Mouse (Mus musculus) MEL (cell line): ENCODE measurements around the gene Rsph3a. TPM values are rescaled to one million over a fixed set of nuclear protein-coding genes. Genes with fewer than 3 reads are reported as not detected.

Source experiments
- DNase-seq: peaks from one replicate; pipeline ENCODE4 v3.0.0; 2011; ENCODE audit warnings: low read depth, low spot score
- H3K27ac ChIP-seq: 2 replicates; pipeline ENCODE4 v1.5.1; 2012; ENCODE audit warnings: low read depth, mild to moderate bottlenecking, control low read depth, low read length, moderate library complexity; ENCODE audit not compliant: control insufficient read depth
- H3K27me3 ChIP-seq, 2 experiments: fragments of 150-350 bp in 1 of 2; sonication (generic) in 1 of 2; 2 replicates each; pipeline ENCODE4 v1.6.1; 2012; ENCODE audit warnings: low read length in 2 of 2, mild to moderate bottlenecking in 2 of 2, improper control_type of control experiment in 1 of 2, moderate library complexity in 1 of 2; ENCODE audit not compliant: insufficient read depth in 2 of 2, control insufficient read depth in 1 of 2
- H3K36me3 ChIP-seq, 2 experiments: 2 replicates each; pipeline ENCODE4 v1.6.1; 2012 to 2014; ENCODE audit warnings: low read length in 2 of 2, improper control_type of control experiment in 1 of 2, inconsistent platforms in 1 of 2, mild to moderate bottlenecking in 1 of 2; ENCODE audit not compliant: insufficient read depth in 2 of 2, control insufficient read depth in 1 of 2
- H3K4me1 ChIP-seq, 2 experiments: fragments of 150-350 bp in 1 of 2; sonication (generic) in 1 of 2; 2 replicates each; pipeline ENCODE4 v1.6.1; 2012; ENCODE audit warnings: low read length in 2 of 2, improper control_type of control experiment in 1 of 2, mild to moderate bottlenecking in 1 of 2; ENCODE audit not compliant: insufficient read depth in 2 of 2, control insufficient read depth in 1 of 2
- H3K4me3 ChIP-seq, 2 experiments: fragments of 150-350 bp in 1 of 2; sonication (generic) in 1 of 2; 2 replicates each; pipeline ENCODE4 v1.5.1; 2012; ENCODE audit warnings: low read depth in 2 of 2, low read length in 2 of 2, mild to moderate bottlenecking in 2 of 2, moderate library complexity in 2 of 2, control low read depth in 1 of 2, improper control_type of control experiment in 1 of 2; ENCODE audit not compliant: control insufficient read depth in 1 of 2, insufficient read depth in 1 of 2
- H3K79me2 ChIP-seq: 2 replicates; pipeline ENCODE4 v1.6.1; 2012; ENCODE audit warnings: mild to moderate bottlenecking, low read length, moderate library complexity; ENCODE audit not compliant: control insufficient read depth, poor library complexity, insufficient read depth
- H3K9ac ChIP-seq: 2 replicates; pipeline ENCODE4 v1.6.1; 2012; ENCODE audit warnings: low read depth, mild to moderate bottlenecking, control low read depth, low read length, moderate library complexity; ENCODE audit not compliant: control insufficient read depth, poor library complexity, severe bottlenecking
- H3K9me3 ChIP-seq: fragments of 150-350 bp; sonication (generic); replicated peaks from 2 replicates; pipeline ENCODE4 v1.6.1; 2012; ENCODE audit warnings: mild to moderate bottlenecking, low read length, improper control_type of control experiment, moderate library complexity; ENCODE audit not compliant: insufficient read depth
- CHD2 ChIP-seq: IDR thresholded peaks from 2 replicates; pipeline ENCODE4 v1.6.1; 2011; ENCODE audit warnings: low read length, improper control_type of control experiment
- E2F4 ChIP-seq: IDR thresholded peaks from 2 replicates; pipeline ENCODE4 v1.6.1; 2011; ENCODE audit warnings: low read depth, low read length, improper control_type of control experiment, borderline replicate concordance
- ELF1 ChIP-seq: IDR thresholded peaks from 2 replicates; pipeline ENCODE4 v1.6.1; 2014; ENCODE audit warnings: low read depth, mild to moderate bottlenecking, inconsistent platforms, low read length, improper control_type of control experiment, moderate library complexity
- EP300 ChIP-seq, 2 experiments: IDR thresholded peaks; 2 replicates each; pipeline ENCODE4 v1.6.1; 2011; ENCODE audit warnings: improper control_type of control experiment in 2 of 2, low read length in 2 of 2, low read depth in 1 of 2, mild to moderate bottlenecking in 1 of 2
- ETS1 ChIP-seq: IDR thresholded peaks from 2 replicates; pipeline ENCODE4 v1.6.1; 2012; ENCODE audit warnings: low read depth, mild to moderate bottlenecking, inconsistent platforms, low read length, improper control_type of control experiment, moderate library complexity
- GABPA ChIP-seq: IDR thresholded peaks from 2 replicates; pipeline ENCODE4 v1.6.1; 2012; ENCODE audit warnings: low read depth, mild to moderate bottlenecking, inconsistent platforms, low read length, improper control_type of control experiment, moderate library complexity
- GATA1 ChIP-seq: IDR thresholded peaks from 2 replicates; pipeline ENCODE4 v1.6.1; 2011; ENCODE audit warnings: low read depth, low read length, improper control_type of control experiment
- HCFC1 ChIP-seq: IDR thresholded peaks from 2 replicates; pipeline ENCODE4 v1.6.1; 2012; ENCODE audit warnings: low read depth, mild to moderate bottlenecking, inconsistent platforms, low read length, improper control_type of control experiment, moderate library complexity
- JUND ChIP-seq: IDR thresholded peaks from 2 replicates; pipeline ENCODE4 v1.6.1; 2011; ENCODE audit warnings: low read depth, mild to moderate bottlenecking, improper control_type of control experiment, low read length
- KAT2A ChIP-seq: conservative IDR thresholded peaks from 2 replicates; pipeline ENCODE4 v1.6.1; 2012; ENCODE audit warnings: low read depth, low read length, improper control_type of control experiment, inconsistent platforms
- MAX ChIP-seq: IDR thresholded peaks from 2 replicates; pipeline ENCODE4 v1.6.1; 2011; ENCODE audit warnings: low read length, improper control_type of control experiment
- MXI1 ChIP-seq: IDR thresholded peaks from 2 replicates; pipeline ENCODE4 v1.6.1; 2011; ENCODE audit warnings: mild to moderate bottlenecking, low read depth, low read length, improper control_type of control experiment
- MYB ChIP-seq: IDR thresholded peaks from 2 replicates; pipeline ENCODE4 v1.6.1; 2011; ENCODE audit warnings: mild to moderate bottlenecking, low read depth, low read length, improper control_type of control experiment
- MYC ChIP-seq: IDR thresholded peaks from 2 replicates; pipeline ENCODE4 v1.6.1; 2011; ENCODE audit warnings: low read depth, mild to moderate bottlenecking, low read length, improper control_type of control experiment, moderate library complexity
- NELFE ChIP-seq: IDR thresholded peaks from 2 replicates; pipeline ENCODE4 v1.6.1; 2011; ENCODE audit warnings: low read depth, low read length, improper control_type of control experiment
- NRF1 ChIP-seq: IDR thresholded peaks from 2 replicates; pipeline ENCODE4 v1.6.1; 2014; ENCODE audit warnings: low read depth, mild to moderate bottlenecking, inconsistent platforms, low read length, improper control_type of control experiment, moderate library complexity; ENCODE audit not compliant: poor library complexity, insufficient read depth, severe bottlenecking
- POLR2AphosphoS2 ChIP-seq: IDR thresholded peaks from 2 replicates; pipeline ENCODE4 v1.6.1; 2011; ENCODE audit warnings: low read length, improper control_type of control experiment
- RAD21 ChIP-seq: IDR thresholded peaks from 2 replicates; pipeline ENCODE4 v1.6.1; 2011; ENCODE audit warnings: mild to moderate bottlenecking, low read depth, low read length, improper control_type of control experiment
- RCOR1 ChIP-seq: IDR thresholded peaks from 2 replicates; pipeline ENCODE4 v1.6.1; 2012; ENCODE audit warnings: low read depth, mild to moderate bottlenecking, inconsistent platforms, low read length, improper control_type of control experiment
- SMC3 ChIP-seq: IDR thresholded peaks from 2 replicates; pipeline ENCODE4 v1.6.1; 2011; ENCODE audit warnings: low read depth, low read length, improper control_type of control experiment
- TAL1 ChIP-seq: IDR thresholded peaks from 2 replicates; pipeline ENCODE4 v1.6.1; 2012; ENCODE audit warnings: mild to moderate bottlenecking, inconsistent platforms, low read length, moderate library complexity, mixed read lengths
- TBP ChIP-seq: IDR thresholded peaks from 2 replicates; pipeline ENCODE4 v1.8.0; 2011; ENCODE audit warnings: low read depth, low read length, improper control_type of control experiment
- UBTF ChIP-seq: IDR thresholded peaks from 2 replicates; pipeline ENCODE4 v1.6.1; 2012; ENCODE audit warnings: low read depth, mild to moderate bottlenecking, inconsistent platforms, low read length, improper control_type of control experiment, moderate library complexity, borderline replicate concordance; ENCODE audit not compliant: insufficient read depth
- ZC3H11A ChIP-seq: IDR thresholded peaks from 2 replicates; pipeline ENCODE4 v1.6.1; 2012; ENCODE audit warnings: low read depth, mild to moderate bottlenecking, inconsistent platforms, low read length, improper control_type of control experiment
- ZKSCAN1 ChIP-seq: IDR thresholded peaks from 2 replicates; pipeline ENCODE4 v1.6.1; 2012; ENCODE audit warnings: low read depth, mild to moderate bottlenecking, inconsistent platforms, low read length, improper control_type of control experiment, moderate library complexity
- ZMIZ1 ChIP-seq: IDR thresholded peaks from 2 replicates; pipeline ENCODE4 v1.6.1; 2012; ENCODE audit warnings: low read depth, mild to moderate bottlenecking, inconsistent platforms, low read length, improper control_type of control experiment, moderate library complexity
- ZNF384 ChIP-seq: IDR thresholded peaks from 2 replicates; pipeline ENCODE4 v1.6.1; 2012; ENCODE audit warnings: low read depth, mild to moderate bottlenecking, inconsistent platforms, low read length, improper control_type of control experiment
- polyA plus RNA-seq, 2 experiments: library from polyadenylated mRNA; stranded (reverse) in 1 of 2; unstranded in 1 of 2; fragments of >175 nt in 1 of 2; fragments of >200 nt in 1 of 2; gene quantifications; 2 replicates each; pipeline versions ENCODE4 v1.2.1 to v1.2.4; 2012; ENCODE audit warnings: low replicate concordance in 2 of 2, low read depth in 1 of 2; ENCODE audit not compliant: insufficient read length in 2 of 2, insufficient read depth in 1 of 2, missing spikeins in 1 of 2
- total RNA-seq: library from RNA; depleted of rRNA; stranded (reverse); fragments of 300-350 nt; gene quantifications from 2 replicates; pipeline ENCODE4 v1.2.3, GENCODE M21; 2012

Rsph3a gene
- total and polyA plus RNA-seq, 3 experiments: 18.7 to 37.4 TPM; not detected in 1

DNA sequence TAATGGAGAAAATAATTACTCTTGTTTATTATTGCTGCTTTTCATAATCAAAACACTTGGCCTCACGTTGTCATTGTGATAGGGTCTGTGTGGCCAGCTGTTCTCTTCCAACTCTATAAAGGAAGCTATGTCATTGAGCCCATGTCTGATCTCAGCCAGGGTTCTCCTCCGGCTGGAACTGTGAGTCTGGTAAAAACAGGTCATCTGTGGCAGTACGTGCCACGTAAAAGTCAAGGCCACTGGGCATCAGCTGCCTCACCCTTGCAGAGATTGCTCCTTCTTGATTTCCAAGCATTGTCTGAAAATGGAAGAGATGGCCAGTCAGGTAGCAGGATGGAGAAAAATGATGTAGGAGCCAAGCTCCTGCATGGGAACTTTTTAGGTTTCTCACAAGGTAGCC is 45.5 kb upstream of the Rsph3a start:
- TF ChIP-seq UBTF (no peak), GATA1 (no peak), GABPA (no peak), MYB (no peak), MXI1 (no peak), ZMIZ1 (no peak), ETS1 (no peak), TAL1 (no peak), MYC (no peak), NELFE (no peak), ZKSCAN1 (no peak), KAT2A (no peak), CHD2 (no peak), SMC3 (no peak), POLR2AphosphoS2 (no peak), ZNF384 (no peak), EP300 (IDR thresholded peaks at IDR 0.05; ENCODE audit: low read depth in 1 of 2, low read length in 2 of 2) (no peak), ELF1 (no peak)
- TF ChIP-seq, all 39 proteins: peak for 0
- no peak for DNase-seq
- no peaks in the 10 kb centered on the region for H3K36me3 ChIP-seq
- H3K9me3 ChIP-seq: no peaks in the 10 kb centered on the region
- no peak overlapping the region for H3K27ac ChIP-seq
- H3K4me3 ChIP-seq: no peak overlapping the region
- H3K79me2 ChIP-seq: no peaks in the 10 kb centered on the region
- H3K4me1 ChIP-seq: peaks cover 0 to 7% of the 10 kb centered on the region in 2 experiments; a peak in 2 of 4 replicates
- H3K27me3 ChIP-seq: peaks cover 1 to 2% of the 10 kb centered on the region in 2 experiments; a peak in 2 of 4 replicates
- H3K9ac ChIP-seq: no peak overlapping the region

GRCm38 (mm10) chr17:7901536-7901935 is 43.9 kb upstream of the Rsph3a start:
- Histone ChIP-seq H3K9ac (no peak overlapping the region), H3K27me3 (peaks cover 1 to 4% of the 10 kb centered on the region in 2 experiments; a peak in 3 of 4 replicates)
- TF ChIP-seq E2F4 (no peak), ZC3H11A (no peak), NRF1 (no peak), RAD21 (no peak), ZKSCAN1 (no peak), SMC3 (no peak), EP300 (IDR thresholded peaks at IDR 0.05; ENCODE audit: low read depth in 1 of 2, low read length in 2 of 2) (no peak), MYC (no peak), MAX (no peak), HCFC1 (no peak), KAT2A (no peak), CHD2 (no peak), TBP (no peak), JUND (no peak), RCOR1 (no peak)
- TF ChIP-seq, all 39 proteins: peak for 0
- Histone ChIP-seq H3K9me3 (no peaks in the 10 kb centered on the region), H3K4me3 (no peak overlapping the region), H3K36me3 (no peaks in the 10 kb centered on the region), H3K4me1 (peaks cover 0 to 3% of the 10 kb centered on the region in 2 experiments; a peak in 1 of 4 replicates), H3K27ac (no peak overlapping the region), H3K79me2 (no peaks in the 10 kb centered on the region)
- no peak for DNase-seq
